Mouse (Mus musculus): Measurements from ENCODE around the gene Pde4d.

Pde4d gene

GRCm38 (mm10) chr13:108449116-108450097 lies at the start of gene Pde4d:
Gene Pde4d, plus strand, starts transcription at chr13:108449948.
- DNase-seq (ENCODE audit: low spot score): no peak

GRCm38 (mm10) chr13:108403197-108403596 lies 46.6 kb upstream of the Pde4d start:
- no peak for DNase-seq (ENCODE audit: low spot score)

- DNase-seq (ENCODE audit: low spot score): no peak
Measured at GRCm38 (mm10) chr13:108404372-108404771, 45.4 kb upstream of the Pde4d start.

- DNase-seq (ENCODE audit: low spot score): no peak
Measured at GRCm38 (mm10) chr13:108415464-108415863, 34.3 kb upstream of the Pde4d start.

GRCm38 (mm10) chr13:108418741-108419507 lies 30.8 kb upstream of the Pde4d start:
- DNase-seq (ENCODE audit: low spot score): no peak

GRCm38 (mm10) chr13:108426322-108426721 lies 23.4 kb upstream of the Pde4d start:
- no peak for DNase-seq (ENCODE audit: low spot score)

GRCm38 (mm10) chr13:108428809-108429208 lies 20.9 kb upstream of the Pde4d start:
- DNase-seq (ENCODE audit: low spot score): no peak

GRCm38 (mm10) chr13:108429623-108430022 lies 20.1 kb upstream of the Pde4d start:
- DNase-seq (ENCODE audit: low spot score): no peak

- DNase-seq (ENCODE audit: low spot score): no peak
Measured at GRCm38 (mm10) chr13:108431776-108432175, 18.0 kb upstream of the Pde4d start.

- no peak for DNase-seq (ENCODE audit: low spot score)
Measured at GRCm38 (mm10) chr13:108435687-108436086, 14.1 kb upstream of the Pde4d start.

GRCm38 (mm10) chr13:108437424-108437823 lies 12.3 kb upstream of the Pde4d start:
- no peak for DNase-seq (ENCODE audit: low spot score)

- DNase-seq (ENCODE audit: low spot score): no peak
Measured at GRCm38 (mm10) chr13:108439012-108439411, 10.7 kb upstream of the Pde4d start.

- no peak for DNase-seq (ENCODE audit: low spot score)
Measured at GRCm38 (mm10) chr13:108448348-108448931, 1.3 kb upstream of the Pde4d start.

- no peak for DNase-seq (ENCODE audit: low spot score)
Measured at GRCm38 (mm10) chr13:108451122-108451521, 1.4 kb downstream of the Pde4d start.

- DNase-seq (ENCODE audit: low spot score): no peak
Measured at GRCm38 (mm10) chr13:108453064-108453919, 3.5 kb downstream of the Pde4d start.

GRCm38 (mm10) chr13:108462518-108462917 lies 12.8 kb downstream of the Pde4d start:
- DNase-seq (ENCODE audit: low spot score): no peak

- DNase-seq (ENCODE audit: low spot score): no peak
Measured at GRCm38 (mm10) chr13:108465755-108466154, 16.0 kb downstream of the Pde4d start.

GRCm38 (mm10) chr13:108467046-108467445 lies 17.3 kb downstream of the Pde4d start:
- DNase-seq (ENCODE audit: low spot score): no peak

- DNase-seq (ENCODE audit: low spot score): no peak
Measured at GRCm38 (mm10) chr13:108480451-108480850, 30.7 kb downstream of the Pde4d start.

GRCm38 (mm10) chr13:108485036-108485435 lies 35.3 kb downstream of the Pde4d start:
- DNase-seq (ENCODE audit: low spot score): no peak

GRCm38 (mm10) chr13:108487066-108487465 lies 37.3 kb downstream of the Pde4d start:
- DNase-seq (ENCODE audit: low spot score): no peak

Measured in ovary, adult 18-20 months (tissue).